Mouse (Mus musculus) common myeloid progenitor, adult 5-6 weeks (primary cell): Measurements from ENCODE around the gene Nlrc3. TPM values are rescaled to one million over a fixed set of nuclear protein-coding genes. Genes with fewer than 3 reads are reported as not detected.
"Not testable (repeated sequence)": the region's sequence is repeated elsewhere in the genome, so short reads cannot be mapped to it uniquely, and the experiment has no call there.

Experiments used
- ATAC-seq: replicated peaks from 2 replicates; pipeline ENCODE4 v1.8.0; 2016; ENCODE audit warnings: low read depth, mild to moderate bottlenecking, moderate TSS enrichment, inconsistent platforms; ENCODE audit not compliant: poor library complexity, severe bottlenecking
- total RNA-seq: library from RNA; stranded (forward); fragments of 200-1000, 187-1606 nt; gene quantifications from 2 replicates; pipeline ENCODE4 v1.2.3, GENCODE M21; 2017

The Nlrc3 gene
- 4.5 and 5.7 TPM in 2 replicates for total RNA-seq

GRCm38 (mm10) chr16:3976251-3976671, at the start of gene Nlrc3:
Gene Nlrc3, minus strand, starts transcription at chr16:3976632.
- ATAC-seq: peak; percentile 87

GRCm38 (mm10) chr16:4022719-4023118, 46.3 kb upstream of the Nlrc3 start:
- ATAC-seq: no peak

- no peak for ATAC-seq
These were observed 44.8 kb upstream of the Nlrc3 start for GRCm38 (mm10) chr16:4021241-4021640.

- not testable (repeated sequence) for ATAC-seq
These were observed 41.0 kb upstream of the Nlrc3 start for GRCm38 (mm10) chr16:4017466-4017865.

GRCm38 (mm10) chr16:4016786-4017185, 40.4 kb upstream of the Nlrc3 start:
- not testable (repeated sequence) for ATAC-seq

- ATAC-seq: no peak
These were observed 37.7 kb upstream of the Nlrc3 start for GRCm38 (mm10) chr16:4014040-4014668.

GRCm38 (mm10) chr16:4012882-4013570, 36.6 kb upstream of the Nlrc3 start:
- no peak for ATAC-seq

- ATAC-seq: peak; percentile 93
These were observed 27.3 kb upstream of the Nlrc3 start, which contains the start of gene Slx4 for GRCm38 (mm10) chr16:4003489-4004398. Gene Slx4, minus strand, starts transcription at chr16:4003770.

GRCm38 (mm10) chr16:3988410-3988809, 12.0 kb upstream of the Nlrc3 start:
- ATAC-seq: no peak

- ATAC-seq: no peak
These were observed 6.8 kb upstream of the Nlrc3 start for GRCm38 (mm10) chr16:3983146-3983700.

- ATAC-seq: peak; percentile 82
These were observed 5.7 kb upstream of the Nlrc3 start for GRCm38 (mm10) chr16:3982173-3982572.

GRCm38 (mm10) chr16:3976712-3977111, 280 bp upstream of the Nlrc3 start:
- ATAC-seq: no peak

- ATAC-seq: no peak
These were observed 774 bp downstream of the Nlrc3 start for GRCm38 (mm10) chr16:3975658-3976057.

- ATAC-seq: not testable (repeated sequence)
These were observed 2.0 kb downstream of the Nlrc3 start for GRCm38 (mm10) chr16:3974456-3974855.

- no peak for ATAC-seq
These were observed 10.9 kb downstream of the Nlrc3 start for GRCm38 (mm10) chr16:3965534-3965933.

GRCm38 (mm10) chr16:3964990-3965389, 11.4 kb downstream of the Nlrc3 start:
- no peak for ATAC-seq

GRCm38 (mm10) chr16:3959261-3959660, 17.2 kb downstream of the Nlrc3 start:
- no peak for ATAC-seq

- ATAC-seq: no peak
These were observed 20.1 kb downstream of the Nlrc3 start for GRCm38 (mm10) chr16:3956369-3956768.

- ATAC-seq: peak; percentile 54
These were observed 25.3 kb downstream of the Nlrc3 start for GRCm38 (mm10) chr16:3951141-3951540.

GRCm38 (mm10) chr16:3934701-3935100, 41.7 kb downstream of the Nlrc3 start:
- ATAC-seq: no peak
